Mouse (Mus musculus) embryonic fibroblast, embryonic 13.5 days (primary cell): ENCODE measurements at regions not wholly inside any gene's neighbourhood (a gene's known extent, or its start where the extent isn't known, plus 50 kb on each side); places are given as distances from the start of the nearest gene placed in this dataset.
A peak's percentile ranks its signal among the peaks of the same experiment; 100 is the strongest.

Experiments used
- H3K27ac ChIP-seq: 2 replicates; pipeline ENCODE4 v1.5.1; 2012; ENCODE audit warnings: low read length, control low read depth, inconsistent platforms; ENCODE audit not compliant: insufficient read depth
- H3K4me1 ChIP-seq: 2 replicates; pipeline ENCODE4 v1.6.1; 2011; ENCODE audit warnings: low read length; ENCODE audit not compliant: control insufficient read depth, insufficient read depth
- H3K4me3 ChIP-seq: 2 replicates; pipeline ENCODE4 v1.5.1; 2011; ENCODE audit warnings: mild to moderate bottlenecking, control low read depth, low read length; ENCODE audit not compliant: insufficient read depth
- CTCF ChIP-seq: IDR thresholded peaks from 2 replicates; pipeline ENCODE4 v1.5.1; 2011; ENCODE audit warnings: mild to moderate bottlenecking, control low read depth, low read length, moderate library complexity, borderline replicate concordance; ENCODE audit not compliant: insufficient read depth
- POLR2A ChIP-seq: IDR thresholded peaks from 2 replicates; pipeline ENCODE4 v1.6.1; 2011; ENCODE audit warnings: low read depth, mild to moderate bottlenecking, control low read depth, low read length, moderate library complexity

- no peaks in the 10 kb centered on the region for H3K4me1 ChIP-seq
- H3K4me3 ChIP-seq, result no peak overlapping the region
- no peak overlapping the region for H3K27ac ChIP-seq
- TF ChIP-seq CTCF (no peak), POLR2A (no peak)
Measured at GRCm38 (mm10) chrX:142574945-142575710, 106.1 kb upstream of the Tmem164 start.

GRCm38 (mm10) chrX:142576127-142576526 is 105.1 kb upstream of the Tmem164 start:
- H3K4me3 ChIP-seq, result no peak overlapping the region
- no peaks in the 10 kb centered on the region for H3K4me1 ChIP-seq
- H3K27ac ChIP-seq, result no peak overlapping the region
- TF ChIP-seq POLR2A (no peak), CTCF (no peak)

- Histone ChIP-seq H3K4me1 (no peaks in the 10 kb centered on the region), H3K4me3 (no peak overlapping the region), H3K27ac (no peak overlapping the region)
- TF ChIP-seq CTCF, result no peak
- no peak for TF ChIP-seq POLR2A
Measured at GRCm38 (mm10) chrX:142577449-142578081, 103.6 kb upstream of the Tmem164 start.

- Histone ChIP-seq H3K27ac (no peak overlapping the region), H3K4me1 (no peaks in the 10 kb centered on the region)
- TF ChIP-seq CTCF, result no peak
- TF ChIP-seq POLR2A, result no peak
Measured at GRCm38 (mm10) chrX:142585281-142585680, 95.9 kb upstream of the Tmem164 start.

GRCm38 (mm10) chrX:142599377-142599776 is 81.8 kb upstream of the Tmem164 start:
- Histone ChIP-seq H3K4me1 (no peaks in the 10 kb centered on the region), H3K27ac (no peak overlapping the region), H3K4me3 (no peak overlapping the region)
- TF ChIP-seq POLR2A (no peak), CTCF (no peak)

More at GRCm38 (mm10) chrX:142585281-142585680, 95.9 kb upstream of the Tmem164 start:
- H3K4me3 ChIP-seq, result no peak overlapping the region

GRCm38 (mm10) chrX:142600782-142601181 is 80.4 kb upstream of the Tmem164 start:
- H3K4me1 ChIP-seq, result no peaks in the 10 kb centered on the region
- H3K27ac ChIP-seq, result no peak overlapping the region
- no peak overlapping the region for H3K4me3 ChIP-seq
- no peak for TF ChIP-seq CTCF
- TF ChIP-seq POLR2A, result no peak

- Histone ChIP-seq H3K4me3 (no peak overlapping the region), H3K4me1 (no peaks in the 10 kb centered on the region), H3K27ac (no peak overlapping the region)
- no peak for TF ChIP-seq POLR2A
- TF ChIP-seq CTCF, result no peak
Measured at GRCm38 (mm10) chrX:142605088-142605487, 76.1 kb upstream of the Tmem164 start.

GRCm38 (mm10) chrX:142606595-142607205 is 74.5 kb upstream of the Tmem164 start:
- Histone ChIP-seq H3K4me3 (no peak overlapping the region), H3K27ac (peak overlapping the region; percentile 32; the same call in 1 of the 2 replicates), H3K4me1 (no peaks in the 10 kb centered on the region)
- no peak for TF ChIP-seq CTCF
- no peak for TF ChIP-seq POLR2A

GRCm38 (mm10) chrX:142616189-142616872 is 64.9 kb upstream of the Tmem164 start:
- Histone ChIP-seq H3K4me1 (no peaks in the 10 kb centered on the region), H3K4me3 (no peak overlapping the region), H3K27ac (no peak overlapping the region)
- no peak for TF ChIP-seq POLR2A
- no peak for TF ChIP-seq CTCF
